Mouse (Mus musculus): ENCODE results near the gene Zfp473.
"Not testable (repeated sequence)": the region's sequence is repeated elsewhere in the genome, so short reads cannot be mapped to it uniquely, and the experiment has no call there.

Gene Zfp473

GRCm38 (mm10) chr7:44750950-44751349 is at the start of gene Zfp473:
Zfp473 (minus strand) TSS chr7:44751050.
- DNase-seq (ENCODE audit: low read depth, low spot score) = not testable (repeated sequence)

GRCm38 (mm10) chr7:44792781-44793180 is 41.9 kb upstream of the Zfp473 start:
- no peak for DNase-seq (ENCODE audit: low read depth, low spot score)

GRCm38 (mm10) chr7:44790066-44790465 is 39.2 kb upstream of the Zfp473 start:
- DNase-seq (ENCODE audit: low read depth, low spot score) = no peak

- DNase-seq (ENCODE audit: low read depth, low spot score) = no peak
Measured at GRCm38 (mm10) chr7:44789531-44789930, 38.7 kb upstream of the Zfp473 start.

- DNase-seq (ENCODE audit: low read depth, low spot score) = no peak
Measured at GRCm38 (mm10) chr7:44780101-44780500, 29.3 kb upstream of the Zfp473 start.

GRCm38 (mm10) chr7:44776849-44777498 is 26.1 kb upstream of the Zfp473 start:
- no peak for DNase-seq (ENCODE audit: low read depth, low spot score)

GRCm38 (mm10) chr7:44772591-44773204 is 21.8 kb upstream of the Zfp473 start:
- DNase-seq (ENCODE audit: low read depth, low spot score) = no peak

- DNase-seq (ENCODE audit: low read depth, low spot score) = no peak
Measured at GRCm38 (mm10) chr7:44770046-44770578, 19.3 kb upstream of the Zfp473 start.

GRCm38 (mm10) chr7:44768129-44768528 is 17.3 kb upstream of the Zfp473 start:
- DNase-seq (ENCODE audit: low read depth, low spot score) = no peak

GRCm38 (mm10) chr7:44760366-44760765 is 9.5 kb upstream of the Zfp473 start:
- no peak for DNase-seq (ENCODE audit: low read depth, low spot score)

GRCm38 (mm10) chr7:44757164-44757563 is 6.3 kb upstream of the Zfp473 start:
- no peak for DNase-seq (ENCODE audit: low read depth, low spot score)

- peak; percentile 92 for DNase-seq (ENCODE audit: low read depth, low spot score)
Measured at GRCm38 (mm10) chr7:44748101-44749044, 2.5 kb downstream of the Zfp473 start, which contains the start of gene Vrk3. Vrk3 (plus strand) TSS chr7:44748413.

GRCm38 (mm10) chr7:44747115-44747514 is 3.7 kb downstream of the Zfp473 start:
- no peak for DNase-seq (ENCODE audit: low read depth, low spot score)

- peak; percentile 50 for DNase-seq (ENCODE audit: low read depth, low spot score)
Measured at GRCm38 (mm10) chr7:44745076-44745475, 5.8 kb downstream of the Zfp473 start.

GRCm38 (mm10) chr7:44744270-44744669 is 6.6 kb downstream of the Zfp473 start:
- DNase-seq (ENCODE audit: low read depth, low spot score) = no peak

- no peak for DNase-seq (ENCODE audit: low read depth, low spot score)
Measured at GRCm38 (mm10) chr7:44741361-44741760, 9.5 kb downstream of the Zfp473 start.

GRCm38 (mm10) chr7:44733723-44734122 is 17.1 kb downstream of the Zfp473 start:
- DNase-seq (ENCODE audit: low read depth, low spot score) = no peak

- no peak for DNase-seq (ENCODE audit: low read depth, low spot score)
Measured at GRCm38 (mm10) chr7:44728082-44728975, 22.5 kb downstream of the Zfp473 start.

GRCm38 (mm10) chr7:44727151-44727550 is 23.7 kb downstream of the Zfp473 start:
- no peak for DNase-seq (ENCODE audit: low read depth, low spot score)

- DNase-seq (ENCODE audit: low read depth, low spot score) = no peak
Measured at GRCm38 (mm10) chr7:44726343-44726742, 24.5 kb downstream of the Zfp473 start.

GRCm38 (mm10) chr7:44724316-44724715 is 26.5 kb downstream of the Zfp473 start:
- DNase-seq (ENCODE audit: low read depth, low spot score) = no peak

All from retina, adult 2 months (tissue).